Mouse (Mus musculus) liver, embryonic 15.5 days (tissue): ENCODE data around the gene P3h3. TPM values are rescaled to one million over a fixed set of nuclear protein-coding genes. Genes with fewer than 3 reads are reported as not detected.

Experiments used
- ATAC-seq: fragments of 200-750 bp; cut with Nextera tagmentation; 2 replicates; pipeline ENCODE4 v1.8.0; 2017; ENCODE audit warnings: moderate number of reproducible peaks, mild to moderate bottlenecking, moderate library complexity; ENCODE audit not compliant: insufficient read depth
- H3K27ac ChIP-seq: fragments of 300-500 bp; sonication (generic); replicated peaks from 2 replicates; pipeline ENCODE4 v1.5.1; 2015; ENCODE audit warnings: mild to moderate bottlenecking, inconsistent platforms
- H3K27me3 ChIP-seq: fragments of 300-500 bp; sonication (generic); 2 replicates; pipeline ENCODE4 v1.6.1; 2015; ENCODE audit warnings: mild to moderate bottlenecking, inconsistent platforms
- H3K36me3 ChIP-seq: fragments of 300-500 bp; sonication (generic); replicated peaks from 2 replicates; pipeline ENCODE4 v1.6.1; 2015; ENCODE audit warnings: moderate library complexity, mild to moderate bottlenecking, inconsistent platforms
- H3K4me1 ChIP-seq: fragments of 300-500 bp; sonication (generic); replicated peaks from 2 replicates; pipeline ENCODE4 v1.6.1; 2015; ENCODE audit warnings: inconsistent platforms
- H3K4me2 ChIP-seq: fragments of 300-500 bp; sonication (generic); 2 replicates; pipeline ENCODE4 v1.6.1; 2015; ENCODE audit warnings: moderate library complexity, mild to moderate bottlenecking, inconsistent platforms
- H3K4me3 ChIP-seq: fragments of 300-500 bp; sonication (generic); replicated peaks from 2 replicates; pipeline ENCODE4 v1.5.1; 2015; ENCODE audit warnings: mild to moderate bottlenecking, inconsistent platforms
- H3K9ac ChIP-seq: fragments of 300-500 bp; sonication (generic); 2 replicates; pipeline ENCODE4 v1.6.1; 2015; ENCODE audit warnings: moderate library complexity, mild to moderate bottlenecking, inconsistent platforms
- H3K9me3 ChIP-seq: fragments of 300-500 bp; sonication (generic); replicated peaks from 2 replicates; pipeline ENCODE4 v1.6.1; 2016; ENCODE audit warnings: inconsistent platforms
- WGBS: fragments of 180-500 bp; shearing (Covaris S2); methylation state at CpG from one replicate; pipeline ENCODE4 v1.1.7; 2015; ENCODE audit warnings: mixed read lengths; ENCODE audit not compliant: insufficient replicate concordance; 5-methylcytosine and 5-hydroxymethylcytosine counted together
- polyA plus RNA-seq: library from polyadenylated mRNA; unstranded; fragments of >200 nt; fragmentation: Nextera tagmentation; extraction: Ambion mirVana; gene quantifications from 2 replicates; pipeline ENCODE4 v1.2.1, GENCODE M21; 2015

Gene P3h3
- polyA plus RNA-seq, 1 experiment from 2014 or later: 1.6 TPM

DNA sequence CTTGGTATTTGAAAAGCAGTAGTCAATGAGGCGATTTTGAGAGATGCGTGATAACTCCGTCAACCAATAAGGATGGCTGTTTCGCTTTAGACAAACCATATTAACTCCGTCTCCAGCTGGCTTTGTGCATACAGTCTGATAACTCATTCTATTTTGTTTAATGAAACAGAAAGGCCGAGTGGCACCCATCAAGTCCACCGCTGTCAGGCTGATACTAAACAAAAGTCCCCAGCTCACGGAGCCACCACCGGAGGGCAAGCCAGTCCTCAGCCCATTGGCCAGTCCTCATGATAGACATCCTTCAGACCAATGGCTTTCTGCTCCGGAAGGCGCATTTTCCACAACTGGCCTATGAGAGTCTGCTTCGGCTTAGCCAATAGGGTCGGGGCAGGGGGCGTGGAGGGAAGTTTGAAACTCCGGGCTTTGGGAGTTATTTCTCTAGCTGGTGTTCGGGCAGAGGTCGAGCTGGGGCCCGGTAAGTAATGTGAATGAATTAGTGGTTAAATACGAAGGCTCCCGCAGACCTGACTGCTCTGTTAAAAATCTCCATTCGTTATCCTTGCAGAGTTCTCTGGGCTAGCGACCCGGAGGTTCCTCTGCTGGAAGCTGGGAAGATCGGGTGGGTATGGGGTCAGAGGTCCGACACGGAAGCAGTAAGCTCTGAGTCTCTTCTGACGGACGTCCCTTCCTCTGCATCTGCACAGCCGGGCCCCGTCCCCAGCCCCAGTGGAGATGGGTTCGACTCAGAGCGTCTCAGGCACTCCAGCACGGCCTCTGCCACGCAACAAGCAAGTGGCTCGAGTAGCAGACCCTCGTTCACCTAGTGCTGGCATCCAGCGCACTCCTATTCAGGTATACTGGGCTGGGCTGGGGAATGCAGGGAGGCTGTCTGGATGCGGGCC is 27.5 kb downstream of the P3h3 start:
- peak; percentile 77 for ATAC-seq
- Histone ChIP-seq H3K27me3 (no peaks in the 10 kb centered on the region), H3K4me2 (peak overlapping the region; percentile 68), H3K36me3 (peaks cover 57% of the 10 kb centered on the region), H3K9ac (peak overlapping the region; percentile 95), H3K4me1 (peaks cover 49% of the 10 kb centered on the region), H3K4me3 (peak overlapping the region; percentile 83), H3K27ac (peak overlapping the region; percentile 94), H3K9me3 (no peaks in the 10 kb centered on the region)
- under 1% methylated on average over 38 of the region's 38 CpGs for WGBS

DNA sequence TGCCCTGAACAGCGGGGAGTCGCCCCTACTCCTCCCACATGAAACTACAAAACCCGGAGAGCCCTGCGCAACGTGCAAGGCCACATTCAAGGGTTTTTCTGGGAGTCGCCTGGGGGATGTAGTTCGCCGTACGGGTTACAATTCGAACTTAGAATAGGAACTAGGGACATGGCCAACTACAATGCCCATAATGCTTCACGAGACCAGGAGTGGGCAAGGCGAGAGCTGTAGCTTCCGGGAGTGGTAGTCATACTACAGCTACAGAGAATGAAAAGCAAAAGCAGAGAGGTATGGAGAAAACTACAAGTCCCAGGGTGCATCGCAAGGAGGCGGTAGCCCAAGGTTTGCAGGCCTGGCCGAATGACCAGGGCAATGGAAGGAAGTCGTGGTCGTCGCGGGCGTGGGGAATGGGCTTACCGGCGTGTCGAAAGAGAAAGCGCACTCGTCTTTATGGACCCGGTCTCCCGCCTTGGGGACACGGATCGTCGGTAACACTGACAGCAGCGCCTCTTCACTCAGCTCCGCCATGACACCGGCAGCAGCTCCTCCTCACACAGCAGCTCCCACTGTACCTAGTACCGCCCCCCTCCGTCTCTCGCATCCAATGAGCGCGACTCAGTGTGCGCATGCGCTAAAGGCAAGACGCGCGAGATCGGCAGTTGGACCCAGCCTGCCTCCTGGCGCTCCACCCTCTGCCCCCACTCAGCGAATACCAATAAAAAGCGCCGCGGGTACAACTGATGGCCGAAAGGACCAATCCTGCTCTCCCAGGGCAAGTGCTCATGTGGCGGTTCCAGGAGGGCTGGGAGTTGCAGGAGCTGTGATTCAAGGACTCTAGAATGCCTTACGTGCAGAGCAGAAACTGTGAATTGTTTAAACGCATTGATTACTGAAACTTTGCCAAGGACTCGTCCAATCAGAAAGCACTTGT is 28.4 kb downstream of the P3h3 start, which contains the start of the genes Usp5 and Cdca3:
TSS of gene Usp5 (minus strand) at position 617 of the 931 bp plus-strand sequence.
TSS of gene Cdca3 (plus strand) at position 680 of the 931 bp plus-strand sequence.
- Histone ChIP-seq H3K9ac (peak within 1 kb of the TSS; percentile 95), H3K4me2 (peak within 1 kb of the TSS; percentile 92), H3K9me3 (no peaks in the 10 kb centered on the region), H3K36me3 (peaks cover 57% of the 10 kb centered on the region), H3K4me1 (peaks cover 49% of the 10 kb centered on the region), H3K4me3 (peak within 1 kb of the TSS; percentile 83), H3K27me3 (no peaks in the 10 kb centered on the region), H3K27ac (peak within 1 kb of the TSS; percentile 94)
- peak; percentile 87 for ATAC-seq
- under 1% methylated on average over 55 of the region's 55 CpGs for WGBS

DNA sequence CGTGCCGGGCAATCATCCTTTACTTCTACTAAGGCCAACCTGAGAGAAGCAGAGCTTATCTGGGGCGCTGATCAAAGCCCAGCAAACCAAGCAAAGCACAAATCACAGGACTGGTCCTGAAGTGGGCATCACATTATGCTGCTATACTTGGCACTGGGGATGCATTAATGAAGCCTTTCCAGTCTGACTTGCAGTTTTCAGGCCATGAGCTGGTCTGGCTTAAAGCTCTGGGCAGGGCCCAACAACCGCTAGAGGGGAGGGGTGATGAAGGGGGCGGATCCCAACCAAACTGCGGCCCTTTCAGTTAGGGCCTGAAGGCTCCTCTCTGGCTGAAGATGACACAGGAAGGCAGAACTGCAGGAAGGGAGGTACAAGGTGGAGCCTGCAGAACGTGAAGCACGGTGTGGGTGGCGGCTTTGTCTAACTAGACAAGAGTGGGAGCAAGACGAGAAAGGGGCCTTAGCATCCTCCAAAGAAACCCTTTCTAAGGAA is 29.4 kb downstream of the P3h3 start:
- 20% methylated on average over 10 of the region's 10 CpGs for WGBS
- H3K9me3 ChIP-seq: no peaks in the 10 kb centered on the region
- H3K9ac ChIP-seq: peak overlapping the region; percentile 53
- peaks cover 57% of the 10 kb centered on the region for H3K36me3 ChIP-seq
- no peak for ATAC-seq
- H3K27me3 ChIP-seq: no peaks in the 10 kb centered on the region
- peak overlapping the region; percentile 92 for H3K4me2 ChIP-seq
- H3K27ac ChIP-seq: peak overlapping the region; percentile 60
- peaks cover 49% of the 10 kb centered on the region for H3K4me1 ChIP-seq
- H3K4me3 ChIP-seq: peak overlapping the region; percentile 83

DNA sequence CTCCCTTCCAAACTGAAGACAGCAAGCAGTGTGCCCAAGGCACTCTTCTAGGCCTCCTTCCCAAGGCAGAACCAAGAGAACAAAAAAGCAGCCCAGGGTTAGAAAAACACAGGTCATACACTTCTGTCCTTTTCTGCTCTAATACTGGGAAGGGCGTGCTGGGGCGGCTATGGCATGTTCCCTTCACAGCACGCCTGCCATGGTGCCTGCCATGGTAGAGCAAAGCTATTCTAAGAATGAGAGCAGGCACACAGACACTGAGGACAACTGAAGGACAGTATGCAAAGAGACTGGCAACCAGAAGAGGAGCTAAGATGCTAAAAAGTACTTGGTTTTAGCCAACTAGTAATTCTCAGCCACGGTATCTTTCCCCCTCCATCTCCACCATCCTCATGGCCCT is 35.5 kb downstream of the P3h3 start:
- WGBS: 89% methylated on average over 4 of the region's 4 CpGs
- no peak overlapping the region for H3K27ac ChIP-seq
- no peaks in the 10 kb centered on the region for H3K27me3 ChIP-seq
- no peak overlapping the region for H3K4me2 ChIP-seq
- H3K4me1 ChIP-seq: peaks cover 9% of the 10 kb centered on the region
- no peak overlapping the region for H3K4me3 ChIP-seq
- no peak for ATAC-seq
- H3K9ac ChIP-seq: no peak overlapping the region
- peaks cover 93% of the 10 kb centered on the region for H3K36me3 ChIP-seq
- no peaks in the 10 kb centered on the region for H3K9me3 ChIP-seq

DNA sequence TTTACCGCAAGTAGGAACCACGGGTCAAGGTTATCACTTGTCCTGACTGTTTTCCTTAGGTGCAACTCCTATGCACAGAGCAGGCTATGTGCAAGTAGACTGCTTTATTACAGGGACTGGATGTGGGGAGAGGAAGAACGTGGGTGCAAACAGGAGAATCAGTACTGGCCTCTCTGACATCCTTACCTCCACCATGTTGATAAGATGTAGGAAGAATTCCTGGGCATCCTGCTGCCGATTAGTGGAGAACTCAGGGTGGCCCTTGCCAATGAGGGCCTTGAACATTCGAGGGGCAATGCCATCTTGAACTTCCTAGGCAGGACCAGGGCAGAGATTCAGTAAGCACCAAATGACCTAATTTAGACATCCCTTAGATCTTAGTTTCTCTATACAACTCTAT is 36.7 kb downstream of the P3h3 start:
- Histone ChIP-seq H3K4me2 (no peak overlapping the region), H3K36me3 (peaks cover 100% of the 10 kb centered on the region), H3K9ac (no peak overlapping the region), H3K27ac (no peak overlapping the region), H3K9me3 (no peaks in the 10 kb centered on the region), H3K4me1 (0 out of 2 replicates have a peak, but pooled peaks cover under 1% of the 10 kb centered on the region), H3K4me3 (no peak overlapping the region), H3K27me3 (no peaks in the 10 kb centered on the region)
- ATAC-seq: no peak
- 76% methylated on average over 5 of the region's 5 CpGs for WGBS

DNA sequence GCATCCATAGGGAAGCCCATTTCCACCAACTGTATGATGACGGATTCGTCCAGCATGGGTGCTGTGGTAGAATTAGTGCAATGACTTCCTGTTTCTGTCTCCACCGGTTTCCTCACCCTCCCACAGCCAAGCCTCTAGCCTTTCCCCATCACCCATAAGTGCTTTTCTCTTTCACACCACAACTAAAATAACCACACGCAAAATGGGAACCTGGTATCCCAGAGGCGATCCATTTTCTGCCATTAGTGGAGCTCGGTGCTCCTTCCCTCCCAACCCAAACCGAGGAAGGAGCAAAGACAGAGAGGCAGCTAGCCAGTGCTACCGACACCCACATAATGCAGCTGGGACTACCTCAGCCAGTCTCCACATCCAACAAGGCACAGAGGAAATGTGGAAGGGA is 39.6 kb downstream of the P3h3 start:
- WGBS: 65% methylated on average over 8 of the region's 8 CpGs
- Histone ChIP-seq H3K36me3 (peaks cover 77% of the 10 kb centered on the region), H3K4me3 (no peak overlapping the region), H3K4me2 (no peak overlapping the region), H3K4me1 (peaks cover 25% of the 10 kb centered on the region), H3K9me3 (no peaks in the 10 kb centered on the region), H3K27ac (peak overlapping the region; percentile 38; the same call in 1 of the 2 replicates), H3K9ac (no peak overlapping the region), H3K27me3 (no peaks in the 10 kb centered on the region)
- ATAC-seq: no peak

DNA sequence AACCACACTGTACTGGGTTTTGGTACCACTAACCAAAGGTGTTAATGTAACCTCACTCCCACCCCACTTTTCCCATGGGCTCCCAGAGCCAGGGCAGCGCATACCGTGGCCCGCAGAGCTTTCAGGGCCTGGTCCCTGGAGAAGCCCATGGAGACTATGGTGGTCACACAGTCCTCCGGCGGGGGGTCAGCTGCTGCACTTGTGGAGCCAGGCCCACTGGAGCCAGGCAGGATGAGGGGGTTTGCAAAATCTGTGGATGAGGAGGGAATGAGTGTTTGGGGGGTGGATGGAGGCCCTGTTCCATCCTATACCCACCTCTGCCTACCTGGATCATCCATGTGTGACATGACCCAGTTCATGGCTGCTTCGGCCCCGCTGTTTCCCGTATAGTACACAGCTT is 40.0 kb downstream of the P3h3 start:
- Histone ChIP-seq H3K9me3 (no peaks in the 10 kb centered on the region), H3K4me1 (peaks cover 29% of the 10 kb centered on the region), H3K27ac (no peak overlapping the region), H3K9ac (no peak overlapping the region), H3K4me2 (no peak overlapping the region), H3K36me3 (peaks cover 76% of the 10 kb centered on the region), H3K4me3 (no peak overlapping the region), H3K27me3 (no peaks in the 10 kb centered on the region)
- WGBS: 81% methylated on average over 8 of the region's 8 CpGs
- no peak for ATAC-seq

DNA sequence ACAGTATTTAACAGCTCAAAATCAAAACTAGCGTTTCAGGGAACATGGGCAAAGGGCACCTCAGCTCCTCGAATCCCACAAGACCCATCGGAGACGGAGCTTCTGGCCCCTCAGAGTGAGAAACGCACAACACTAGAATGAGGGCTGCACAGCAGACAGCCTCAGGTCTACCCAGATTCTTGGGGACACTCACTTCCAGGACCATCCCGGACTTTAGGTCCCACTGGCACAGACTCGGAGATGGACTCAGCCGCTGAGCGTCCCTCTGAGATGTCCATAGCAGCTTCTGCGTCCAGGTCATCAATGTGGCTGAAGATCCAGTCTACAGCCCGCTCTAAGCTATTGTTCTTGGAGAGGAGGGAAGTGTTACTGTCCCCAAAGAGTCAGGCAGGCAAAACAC is 40.4 kb downstream of the P3h3 start:
- Histone ChIP-seq H3K4me2 (no peak overlapping the region), H3K27me3 (no peaks in the 10 kb centered on the region), H3K36me3 (peaks cover 76% of the 10 kb centered on the region), H3K4me3 (no peak overlapping the region), H3K4me1 (peaks cover 34% of the 10 kb centered on the region), H3K27ac (no peak overlapping the region), H3K9me3 (no peaks in the 10 kb centered on the region), H3K9ac (no peak overlapping the region)
- WGBS: 82% methylated on average over 11 of the region's 11 CpGs
- no peak for ATAC-seq

DNA sequence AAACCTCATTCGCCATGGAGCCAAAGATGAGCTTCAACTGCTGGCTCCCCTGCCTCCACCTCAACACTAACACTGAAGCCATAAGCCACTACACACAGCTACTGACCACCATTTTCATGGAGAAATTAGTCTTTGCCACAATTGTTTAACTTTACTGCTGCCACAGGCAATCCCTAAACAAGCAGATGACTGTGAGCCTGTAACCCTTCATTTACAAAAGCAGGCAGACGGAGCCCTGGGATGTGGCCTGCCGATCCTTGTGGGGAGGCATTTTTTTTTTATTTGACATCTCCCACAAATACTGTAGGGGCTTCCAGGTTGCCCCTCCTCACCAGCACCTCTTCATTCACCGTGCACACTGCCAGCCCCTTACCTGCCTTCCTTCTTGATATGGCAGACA is 40.9 kb downstream of the P3h3 start:
- Histone ChIP-seq H3K27ac (no peak overlapping the region), H3K36me3 (peaks cover 76% of the 10 kb centered on the region), H3K4me2 (no peak overlapping the region), H3K27me3 (no peaks in the 10 kb centered on the region), H3K4me3 (no peak overlapping the region), H3K4me1 (peaks cover 39% of the 10 kb centered on the region), H3K9me3 (no peaks in the 10 kb centered on the region), H3K9ac (no peak overlapping the region)
- no peak for ATAC-seq
- WGBS: 86% methylated on average over 4 of the region's 4 CpGs

DNA sequence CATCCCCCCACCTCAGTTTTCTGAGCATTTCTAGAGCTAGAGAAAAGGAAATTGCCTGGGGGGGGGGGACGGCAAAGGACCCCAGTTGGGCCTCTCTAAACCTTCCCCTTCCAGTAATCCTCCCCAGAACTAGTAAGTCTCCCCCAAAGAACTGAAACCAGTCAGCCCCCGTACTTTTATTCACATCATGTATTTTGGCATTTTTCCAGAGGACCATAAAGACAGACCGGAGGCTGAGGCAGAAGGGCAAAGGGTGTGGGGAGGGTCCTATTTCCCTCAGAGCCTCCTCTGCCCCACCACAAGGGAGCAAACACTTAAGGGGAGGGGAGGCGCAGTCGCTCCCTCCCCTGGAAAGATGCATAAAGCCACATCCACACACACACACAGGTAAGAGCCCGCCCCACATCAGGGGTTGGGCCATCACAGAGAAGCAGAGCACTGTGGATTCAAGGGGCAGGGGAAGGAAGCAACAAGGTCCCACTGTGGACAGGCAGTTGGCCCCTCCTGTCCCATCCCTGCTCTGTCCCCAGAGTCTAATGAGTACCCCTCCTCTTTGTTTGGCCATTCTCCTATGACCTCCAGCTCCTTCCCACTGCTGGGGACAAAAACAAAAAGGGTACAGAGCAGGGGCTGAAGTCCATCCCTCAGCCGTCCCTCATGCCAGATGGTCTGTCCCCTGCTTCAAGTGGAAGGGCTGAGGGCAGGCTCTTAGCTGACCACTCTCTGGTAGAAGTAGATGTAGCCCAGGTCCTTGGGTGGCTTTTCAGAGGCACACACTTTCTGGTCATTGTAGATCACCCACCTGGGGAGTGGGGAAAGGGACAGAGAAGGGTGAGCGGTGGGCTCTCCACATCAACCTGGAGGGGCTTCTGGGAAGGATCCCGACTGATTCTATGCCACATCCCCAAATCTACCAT is 42.4 kb downstream of the P3h3 start:
- Histone ChIP-seq H3K4me2 (peak overlapping the region; percentile 88), H3K9me3 (no peaks in the 10 kb centered on the region), H3K27ac (no peak overlapping the region), H3K36me3 (peaks cover 75% of the 10 kb centered on the region), H3K4me3 (no peak overlapping the region; the same call in 1 of the 2 replicates), H3K9ac (no peak overlapping the region), H3K4me1 (peaks cover 49% of the 10 kb centered on the region), H3K27me3 (no peaks in the 10 kb centered on the region)
- WGBS: 64% methylated on average over 9 of the region's 9 CpGs
- no peak for ATAC-seq
